Comparison of ENCODE assay signal across 12 mouse cellular contexts in the genomic region with DNA sequence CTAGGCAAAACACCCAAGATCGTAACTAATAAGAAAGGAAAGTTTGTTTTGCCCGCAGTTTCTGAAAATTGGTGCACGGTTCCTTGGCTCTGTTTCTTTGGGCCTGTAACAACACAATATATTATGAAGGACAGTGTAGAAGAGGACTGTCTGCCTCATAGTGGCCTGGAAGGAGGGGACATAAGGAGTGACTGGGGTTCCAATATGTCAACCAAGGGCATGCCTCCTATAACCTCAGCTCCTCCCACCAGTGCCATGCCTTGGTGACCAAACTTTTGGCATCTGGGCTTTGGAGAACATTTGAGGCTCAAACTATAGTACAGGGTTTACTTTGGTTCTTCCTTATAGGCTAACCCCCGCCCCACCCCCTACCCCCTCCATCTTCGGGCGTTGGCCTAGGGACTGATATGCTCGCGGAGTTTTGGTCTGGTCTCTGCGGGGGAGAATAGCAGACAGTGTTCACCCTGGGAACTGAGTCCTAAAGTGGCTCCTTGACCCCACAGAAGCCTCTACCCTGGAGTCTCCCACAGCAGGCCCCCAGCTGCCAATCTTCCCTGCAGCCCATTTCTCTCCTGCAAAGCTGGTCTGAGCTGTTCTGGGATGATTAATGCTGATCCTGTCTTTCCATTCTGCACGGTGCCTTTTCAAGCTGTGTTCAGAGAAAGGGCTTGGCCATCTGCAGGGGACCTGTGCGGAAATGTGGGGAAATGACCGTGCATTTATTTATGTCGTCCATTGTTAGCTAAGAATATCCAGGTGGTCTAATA. TPM values are rescaled to one million over a fixed set of nuclear protein-coding genes. Genes with fewer than 3 reads are reported as not detected.
DNase-seq lines count a peak whose midpoint lies in the region; ATAC-seq and TF ChIP-seq lines count a peak whose summit lies in the region.
"Had no signal": no experiment of that assay in that cellular context is flagged by ENCODE, and none has a peak within 500 bp of the region (broad histone marks: within the 10 kb centered on the region; RNA-seq: fewer than 3 reads in every experiment).

No protein-coding gene starts in this region.

- no peak for TF ChIP-seq EP300 in lung, postnatal 0 days (IDR thresholded peaks at IDR 0.05)

- ATAC-seq in embryonic facial prominence, embryonic 11.5 days (replicated peaks; ENCODE audit: insufficient number of reproducible peaks, low FRiP score, low TSS enrichment, low read depth) = 0 out of 2 replicates have a peak, but pooled peaks have one; percentile 55
- peak; percentile 65 for ATAC-seq in lung, postnatal 0 days
- ATAC-seq in midbrain, embryonic 12.5 days (ENCODE audit: low FRiP score, low read depth) = peak; percentile 89
- no peak; the same call in 1 of the 2 replicates for ATAC-seq in intestine, embryonic 16.5 days
- ATAC-seq: intestine, embryonic 15.5 days had no signal

- no peak for DNase-seq in embryonic facial prominence, embryonic 11.5 days (ENCODE audit: low spot score)
- no peak for DNase-seq in embryonic facial prominence, embryonic 10.5 days (ENCODE audit: low spot score)
- DNase-seq in lung, postnatal 0 days (ENCODE audit: low spot score) = no peak
- no peak for DNase-seq in lung, postnatal 36 days
- DNase-seq in thymus, adult 18-20 months = no peak
- no peak for DNase-seq in gastrocnemius, postnatal 10 days

- H3K4me2 ChIP-seq in embryonic facial prominence, embryonic 11.5 days (ENCODE audit: low read depth, low read length) = no peak overlapping the region
- no peak overlapping the region for H3K4me2 ChIP-seq in lung, postnatal 0 days (replicated peaks; ENCODE audit: low read depth, low read length)
- 0 out of 2 replicates have a peak overlapping the region, but pooled peaks have one; percentile 16 for H3K4me2 ChIP-seq in midbrain, embryonic 12.5 days (replicated peaks)
- no peak overlapping the region for H3K4me2 ChIP-seq in intestine, embryonic 16.5 days (ENCODE audit: low read depth, low read length)
- H3K4me2 ChIP-seq: embryonic facial prominence, embryonic 15.5 days; intestine, embryonic 15.5 days had no signal

- H3K9ac ChIP-seq in embryonic facial prominence, embryonic 11.5 days (replicated peaks; ENCODE audit: low read length) = no peak overlapping the region
- H3K9ac ChIP-seq in lung, postnatal 0 days (replicated peaks; ENCODE audit: low read depth) = no peak overlapping the region
- no peak overlapping the region for H3K9ac ChIP-seq in midbrain, embryonic 12.5 days (replicated peaks)
- no peak overlapping the region for H3K9ac ChIP-seq in intestine, embryonic 16.5 days (ENCODE audit: low read depth, low read length)
- H3K9ac ChIP-seq: embryonic facial prominence, embryonic 15.5 days; intestine, embryonic 15.5 days had no signal

- H3K9me3 ChIP-seq in embryonic facial prominence, embryonic 11.5 days (replicated peaks; ENCODE audit: control insufficient read depth, low read length) = no peaks in the 10 kb centered on the region
- H3K9me3 ChIP-seq in embryonic facial prominence, embryonic 10.5 days = no peaks in the 10 kb centered on the region
- H3K9me3 ChIP-seq in lung, postnatal 0 days (ENCODE audit: low read length) = no peaks in the 10 kb centered on the region
- H3K9me3 ChIP-seq in midbrain, embryonic 12.5 days = no peaks in the 10 kb centered on the region
- no peaks in the 10 kb centered on the region for H3K9me3 ChIP-seq in intestine, embryonic 16.5 days (ENCODE audit: control insufficient read depth, low read length)
- H3K9me3 ChIP-seq: embryonic facial prominence, embryonic 15.5 days; intestine, embryonic 15.5 days had no signal

- no peaks in the 10 kb centered on the region for H3K27me3 ChIP-seq in embryonic facial prominence, embryonic 11.5 days (ENCODE audit: control insufficient read depth, insufficient read depth, low read length)
- H3K27me3 ChIP-seq in embryonic facial prominence, embryonic 10.5 days (replicated peaks; ENCODE audit: low read depth, poor library complexity, severe bottlenecking) = no peaks in the 10 kb centered on the region
- no peaks in the 10 kb centered on the region for H3K27me3 ChIP-seq in lung, postnatal 0 days (replicated peaks; ENCODE audit: insufficient read depth, low read length)
- no peaks in the 10 kb centered on the region for H3K27me3 ChIP-seq in midbrain, embryonic 12.5 days
- H3K27me3 ChIP-seq in intestine, embryonic 16.5 days (replicated peaks; ENCODE audit: control insufficient read depth, insufficient read depth, low read length) = no peaks in the 10 kb centered on the region
- H3K27me3 ChIP-seq: embryonic facial prominence, embryonic 15.5 days; intestine, embryonic 15.5 days had no signal

- no peak for TF ChIP-seq CTCF in lung, postnatal 0 days (IDR thresholded peaks at IDR 0.05)

- no peak overlapping the region for H3K4me3 ChIP-seq in embryonic facial prominence, embryonic 11.5 days (ENCODE audit: low read depth, low read length)
- H3K4me3 ChIP-seq in embryonic facial prominence, embryonic 10.5 days = no peak overlapping the region
- no peak overlapping the region for H3K4me3 ChIP-seq in lung, postnatal 0 days (ENCODE audit: low read depth, low read length)
- H3K4me3 ChIP-seq in midbrain, embryonic 12.5 days = no peak overlapping the region
- no peak overlapping the region for H3K4me3 ChIP-seq in intestine, embryonic 16.5 days (ENCODE audit: low read length)
- H3K4me3 ChIP-seq: embryonic facial prominence, embryonic 15.5 days; intestine, embryonic 15.5 days; layer of hippocampus, adult 2 months; myocyte had no signal

- no peak overlapping the region for H3K27ac ChIP-seq in embryonic facial prominence, embryonic 11.5 days (replicated peaks; ENCODE audit: low read depth, low read length)
- H3K27ac ChIP-seq in embryonic facial prominence, embryonic 10.5 days (replicated peaks) = no peak overlapping the region
- H3K27ac ChIP-seq in lung, postnatal 0 days (ENCODE audit: low read length) = no peak overlapping the region
- H3K27ac ChIP-seq in midbrain, embryonic 12.5 days (replicated peaks) = peak overlapping the region; percentile 22
- no peak overlapping the region; the same call in 1 of the 2 replicates for H3K27ac ChIP-seq in intestine, embryonic 16.5 days (ENCODE audit: low read length)
- H3K27ac ChIP-seq: embryonic facial prominence, embryonic 15.5 days; intestine, embryonic 15.5 days; layer of hippocampus, adult 2 months had no signal

- H3K4me1 ChIP-seq in embryonic facial prominence, embryonic 11.5 days (ENCODE audit: control insufficient read depth, insufficient read depth, low read length) = no peaks in the 10 kb centered on the region
- H3K4me1 ChIP-seq in embryonic facial prominence, embryonic 10.5 days = peaks cover 17% of the 10 kb centered on the region
- H3K4me1 ChIP-seq in lung, postnatal 0 days (ENCODE audit: insufficient read depth, low read depth, low read length) = no peaks in the 10 kb centered on the region
- H3K4me1 ChIP-seq in midbrain, embryonic 12.5 days = peaks cover 20% of the 10 kb centered on the region
- H3K4me1 ChIP-seq in intestine, embryonic 16.5 days (ENCODE audit: control insufficient read depth, insufficient read depth, low read length) = no peaks in the 10 kb centered on the region
- H3K4me1 ChIP-seq: intestine, embryonic 15.5 days had no signal

- no peaks in the 10 kb centered on the region for H3K36me3 ChIP-seq in embryonic facial prominence, embryonic 11.5 days (replicated peaks; ENCODE audit: control insufficient read depth, insufficient read depth, low read depth, low read length)
- H3K36me3 ChIP-seq in embryonic facial prominence, embryonic 10.5 days (replicated peaks) = no peaks in the 10 kb centered on the region
- H3K36me3 ChIP-seq in lung, postnatal 0 days (ENCODE audit: insufficient read depth, low read length) = no peaks in the 10 kb centered on the region
- no peaks in the 10 kb centered on the region for H3K36me3 ChIP-seq in midbrain, embryonic 12.5 days
- no peaks in the 10 kb centered on the region for H3K36me3 ChIP-seq in intestine, embryonic 16.5 days (ENCODE audit: control insufficient read depth, insufficient read depth, low read length)
- H3K36me3 ChIP-seq: embryonic facial prominence, embryonic 15.5 days; intestine, embryonic 15.5 days had no signal

- WGBS in embryonic facial prominence, embryonic 11.5 days = 62% methylated on average over 13 of the region's 13 CpGs
- 70% methylated on average over 13 of the region's 13 CpGs for WGBS in embryonic facial prominence, embryonic 10.5 days
- 52% methylated on average over 13 of the region's 13 CpGs for WGBS in lung, postnatal 0 days
- WGBS in midbrain, embryonic 12.5 days = 36% methylated on average over 13 of the region's 13 CpGs
- 67% methylated on average over 13 of the region's 13 CpGs for WGBS in intestine, embryonic 16.5 days

RNA-seq across cellular contexts. Expression of a gene that starts 31.2 kb away (rescaled TPM):
- polyA plus RNA-seq in embryonic facial prominence, embryonic 11.5 days (2014; fragmentation: Nextera tagmentation; extraction: Ambion mirVana) = 9.7 and 11.8 TPM in 2 replicates
- polyA plus RNA-seq in embryonic facial prominence, embryonic 10.5 days (2016; fragmentation: Nextera tagmentation; extraction: Ambion mirVana) = 5.4 and 6.3 TPM in 2 replicates
- 4.8 and 6.8 TPM in 2 replicates for polyA plus RNA-seq in lung, postnatal 0 days (2015; fragmentation: Nextera tagmentation; extraction: Ambion mirVana)
- 15.5 and 18.7 TPM in 2 replicates for polyA plus RNA-seq in midbrain, embryonic 12.5 days (2016; fragmentation: Nextera tagmentation; extraction: Ambion mirVana)
- 2.8 and 2.9 TPM in 2 replicates for polyA plus RNA-seq in intestine, embryonic 16.5 days (2015; fragmentation: Nextera tagmentation; extraction: Ambion mirVana)
- total RNA-seq in gastrocnemius, postnatal 10 days (2021) = 10 to 100 TPM; 26.4 to 31.0 TPM

RNA-seq across cellular contexts. Expression of a gene that starts 44.4 kb away (rescaled TPM):
- 7.6 and 8.0 TPM in 2 replicates for polyA plus RNA-seq in embryonic facial prominence, embryonic 11.5 days (2014; fragmentation: Nextera tagmentation; extraction: Ambion mirVana)
- polyA plus RNA-seq in embryonic facial prominence, embryonic 10.5 days (2016; fragmentation: Nextera tagmentation; extraction: Ambion mirVana) = 10.4 and 10.9 TPM in 2 replicates
- polyA plus RNA-seq in lung, postnatal 0 days (2015; fragmentation: Nextera tagmentation; extraction: Ambion mirVana) = 3.4 and 4.5 TPM in 2 replicates
- polyA plus RNA-seq in midbrain, embryonic 12.5 days (2016; fragmentation: Nextera tagmentation; extraction: Ambion mirVana) = 9.3 and 11.3 TPM in 2 replicates
- 7.4 and 7.9 TPM in 2 replicates for polyA plus RNA-seq in intestine, embryonic 16.5 days (2015; fragmentation: Nextera tagmentation; extraction: Ambion mirVana)
- 1 to 10 TPM; 4.2 to 5.1 TPM for total RNA-seq in gastrocnemius, postnatal 10 days (2021)
